Comparison of ENCODE assay signal across 8 mouse cellular contexts in genomic region chr8:83653662-83654017, GRCm38 (mm10). TPM values are rescaled to one million over a fixed set of nuclear protein-coding genes. Genes with fewer than 3 reads are reported as not detected.
DNase-seq lines count a peak whose midpoint lies in the region; ATAC-seq and TF ChIP-seq lines count a peak whose summit lies in the region.

No protein-coding gene starts in this region.

- WGBS in heart, embryonic 14.5 days, result 33% methylated on average over 10 of the region's 10 CpGs
- WGBS in heart, embryonic 16.5 days, result 29% methylated on average over 10 of the region's 10 CpGs
- 37% methylated on average over 10 of the region's 10 CpGs for WGBS in macrophage (ENCODE audit: missing documents)

- no peaks in the 10 kb centered on the region for H3K27me3 ChIP-seq in heart, embryonic 14.5 days (ENCODE audit: control insufficient read depth, insufficient read depth, low read length)
- 0 out of 2 replicates have a peak, but pooled peaks cover 3% of the 10 kb centered on the region for H3K27me3 ChIP-seq in G1E (ENCODE audit: insufficient read depth, low read length)
- H3K27me3 ChIP-seq in heart, embryonic 16.5 days (ENCODE audit: control insufficient read depth, insufficient read depth, low read length), result no peaks in the 10 kb centered on the region

- peaks cover 9 to 12% of the 10 kb centered on the region in 2 experiments for H3K4me1 ChIP-seq in heart, embryonic 14.5 days (ENCODE audit: control insufficient read depth in 2 of 2, insufficient read depth in 2 of 2, low read length in 2 of 2)
- peaks cover 24% of the 10 kb centered on the region for H3K4me1 ChIP-seq in G1E (ENCODE audit: insufficient read depth, low read depth, low read length)
- peaks cover 20% of the 10 kb centered on the region for H3K4me1 ChIP-seq in heart, embryonic 16.5 days (ENCODE audit: control insufficient read depth, insufficient read depth, low read length)

- ATAC-seq in heart, embryonic 14.5 days (ENCODE audit: insufficient number of reproducible peaks, insufficient read depth, low FRiP score, low read depth), result no peak
- ATAC-seq in G1E (ENCODE audit: extremely low read depth, insufficient number of reproducible peaks, low FRiP score, poor library complexity, severe bottlenecking), result no peak
- no peak for ATAC-seq in heart, embryonic 16.5 days (replicated peaks; ENCODE audit: extremely low read depth, insufficient read depth, low FRiP score)

- intact Hi-C loops in heart, postnatal 36 days (cut with DNase I), result no loop called here

- peak overlapping the region; percentile 95 to 98 for H3K4me3 ChIP-seq in heart, embryonic 14.5 days (ENCODE audit: control insufficient read depth in 1 of 2, insufficient read depth in 1 of 2, low read depth in 1 of 2, low read length in 2 of 2)
- H3K4me3 ChIP-seq in G1E (ENCODE audit: low read depth, low read length), result peak overlapping the region; percentile 86; the same call in 1 of the 2 replicates
- peak overlapping the region; percentile 92 for H3K4me3 ChIP-seq in heart, embryonic 16.5 days (ENCODE audit: low read length)
- H3K4me3 ChIP-seq in macrophage (ENCODE audit: inconsistent target), result peak overlapping the region; percentile 97

- peak overlapping the region; percentile 93 for H3K9ac ChIP-seq in heart, embryonic 14.5 days (ENCODE audit: low read length)
- H3K9ac ChIP-seq in heart, embryonic 16.5 days (ENCODE audit: low read length), result peak overlapping the region; percentile 96

- H3K9me3 ChIP-seq in heart, embryonic 14.5 days (ENCODE audit: control insufficient read depth, low read length), result no peaks in the 10 kb centered on the region
- H3K9me3 ChIP-seq in G1E (replicated peaks), result no peaks in the 10 kb centered on the region
- H3K9me3 ChIP-seq in heart, embryonic 16.5 days (replicated peaks; ENCODE audit: control insufficient read depth, low read length), result no peaks in the 10 kb centered on the region

- peaks cover 6% of the 10 kb centered on the region; the same call in 1 of the 2 replicates for H3K36me3 ChIP-seq in heart, embryonic 14.5 days (ENCODE audit: control insufficient read depth, insufficient read depth, low read length)
- H3K36me3 ChIP-seq in G1E (replicated peaks) (peaks cover 40% of the 10 kb centered on the region), macrophage (ENCODE audit: inconsistent target) (no peaks in the 10 kb centered on the region)
- H3K36me3 ChIP-seq in heart, embryonic 16.5 days (ENCODE audit: control insufficient read depth, insufficient read depth), result peaks cover 4% of the 10 kb centered on the region

- H3K27ac ChIP-seq in heart, embryonic 14.5 days (replicated peaks in 1 of 2; ENCODE audit: control insufficient read depth in 1 of 2, insufficient read depth in 1 of 2, low read depth in 2 of 2, low read length in 2 of 2), result peak overlapping the region; percentile 50 to 77; a peak in 3 of 4 replicates
- peak overlapping the region; percentile 80 for H3K27ac ChIP-seq in heart, embryonic 16.5 days (ENCODE audit: low read length)
- peak overlapping the region; percentile 70 for H3K27ac ChIP-seq in macrophage

- TF ChIP-seq CTCF in G1E (IDR thresholded peaks at IDR 0.05; ENCODE audit: low read depth, low read length), result no peak

- DNase-seq in heart, postnatal 36 days, result no peak
- DNase-seq in G1E (ENCODE audit: low spot score), result no peak
- no peak for DNase-seq in ovary, postnatal 14 days (ENCODE audit: low spot score)
- DNase-seq in thymus, postnatal 36 days, result no peak
- DNase-seq in retina, embryonic 14.5 days (ENCODE audit: low spot score), result no peak

- peak overlapping the region; percentile 74 for H3K4me2 ChIP-seq in heart, embryonic 14.5 days (ENCODE audit: low read length)
- H3K4me2 ChIP-seq in heart, embryonic 16.5 days (ENCODE audit: low read depth, low read length), result peak overlapping the region; percentile 94

- H3K79me2 ChIP-seq in macrophage (ENCODE audit: inconsistent target), result peaks cover 58% of the 10 kb centered on the region

RNA-seq across cellular contexts. Expression of gene Gipc1, which starts 1.2 kb away (rescaled TPM):
- polyA plus RNA-seq in heart, embryonic 14.5 days (2014; fragmentation: Nextera tagmentation; extraction: Ambion mirVana), result 133 and 139 TPM in 2 replicates
- total RNA-seq in heart, postnatal 36 days (2021), result 10 to 100 TPM; 25.2 to 28.3 TPM
- 27.7 and 37.7 TPM in 2 replicates for total RNA-seq in G1E (2014; fragmentation: Nextera tagmentation)
- total RNA-seq in G1E (2017), result 25.3 and 27.7 TPM in 2 replicates
- 65.3 and 78.0 TPM in 2 replicates for polyA plus RNA-seq in G1E (2012)
- polyA plus RNA-seq in heart, embryonic 16.5 days (2015; fragmentation: Nextera tagmentation; extraction: Ambion mirVana), result 135 and 146 TPM in 2 replicates
- 10 to 100 TPM in 22 of 26 experiments, 1 to 10 TPM in 4; 6.4 to 48.2 (median 23.5) TPM for total RNA-seq in macrophage (2018; cell fraction: chromatin; rRNA removed)
- 10 to 100 TPM; 48.5 to 83.3 (median 66.8) TPM for total RNA-seq in macrophage (2018; cell fraction: cytosol; rRNA removed)
- total RNA-seq in macrophage (2018; cell fraction: nucleus; rRNA removed), result 10 to 100 TPM; 18.3 to 59.7 (median 27.7) TPM
- polyA plus RNA-seq in macrophage (2018), result 61.6 to 92.5 TPM (median 64.4 TPM) in 3 replicates

RNA-seq across cellular contexts. Expression of gene Ptger1, which starts 12.8 kb away (rescaled TPM):
- 0.42 and 0.58 TPM in 2 replicates for polyA plus RNA-seq in heart, embryonic 14.5 days (2014; fragmentation: Nextera tagmentation; extraction: Ambion mirVana)
- total RNA-seq in heart, postnatal 36 days (2021), result under 1 TPM; 0.27 to 0.75 TPM
- total RNA-seq in G1E (2014; fragmentation: Nextera tagmentation) (1.1 TPM in 1 of 2 replicates, not detected in the other), G1E (2017) (1.6 and 1.8 TPM in 2 replicates)
- polyA plus RNA-seq in G1E (2012) (0.23 and 0.38 TPM in 2 replicates), macrophage (2018) (0.59 to 8.8 TPM (median 1.3 TPM) in 3 replicates)
- 0.43 and 0.69 TPM in 2 replicates for polyA plus RNA-seq in heart, embryonic 16.5 days (2015; fragmentation: Nextera tagmentation; extraction: Ambion mirVana)
- 1 to 10 TPM in 23 of 26 experiments, under 1 TPM in 3; 0.54 to 5.8 (median 2.1) TPM for total RNA-seq in macrophage (2018; cell fraction: chromatin; rRNA removed)
- total RNA-seq in macrophage (2018; cell fraction: cytosol; rRNA removed), result 1 to 10 TPM in 19 of 26 experiments, under 1 TPM in 7; 0.58 to 2.3 (median 1.4) TPM
- total RNA-seq in macrophage (2018; cell fraction: nucleus; rRNA removed), result 1 to 10 TPM in 21 of 26 experiments, under 1 TPM in 5; 0.59 to 4.5 (median 1.8) TPM

RNA-seq across cellular contexts. Expression of gene Pkn1, which starts 45.3 kb away (rescaled TPM):
- 19.5 and 22.7 TPM in 2 replicates for polyA plus RNA-seq in heart, embryonic 14.5 days (2014; fragmentation: Nextera tagmentation; extraction: Ambion mirVana)
- total RNA-seq in heart, postnatal 36 days (2021), result 10 to 100 TPM; 53.7 to 62.4 TPM
- total RNA-seq in G1E (2014; fragmentation: Nextera tagmentation) (104 and 109 TPM in 2 replicates), G1E (2017) (89.4 and 116 TPM in 2 replicates)
- polyA plus RNA-seq in G1E (2012) (150 and 153 TPM in 2 replicates), macrophage (2018) (76.4 to 110 TPM (median 109 TPM) in 3 replicates)
- 17.5 and 20.2 TPM in 2 replicates for polyA plus RNA-seq in heart, embryonic 16.5 days (2015; fragmentation: Nextera tagmentation; extraction: Ambion mirVana)
- 100 to 1,000 TPM; 197 to 855 (median 544) TPM for total RNA-seq in macrophage (2018; cell fraction: chromatin; rRNA removed)
- 100 to 1,000 TPM in 19 of 26 experiments, 10 to 100 TPM in 7; 81.1 to 165 (median 118) TPM for total RNA-seq in macrophage (2018; cell fraction: cytosol; rRNA removed)
- total RNA-seq in macrophage (2018; cell fraction: nucleus; rRNA removed), result 100 to 1,000 TPM; 156 to 497 (median 323) TPM

RNA-seq across cellular contexts. Expression of gene Dnajb1, which starts 45.6 kb away (rescaled TPM):
- 37.0 and 38.2 TPM in 2 replicates for polyA plus RNA-seq in heart, embryonic 14.5 days (2014; fragmentation: Nextera tagmentation; extraction: Ambion mirVana)
- total RNA-seq in heart, postnatal 36 days (2021), result 10 to 100 TPM; 10.7 to 16.0 TPM
- total RNA-seq in G1E (2014; fragmentation: Nextera tagmentation), result 44.4 and 44.8 TPM in 2 replicates
- 37.8 and 37.9 TPM in 2 replicates for total RNA-seq in G1E (2017)
- 36.0 and 42.1 TPM in 2 replicates for polyA plus RNA-seq in G1E (2012)
- polyA plus RNA-seq in heart, embryonic 16.5 days (2015; fragmentation: Nextera tagmentation; extraction: Ambion mirVana), result 47.8 and 49.3 TPM in 2 replicates
- 10 to 100 TPM in 1 of 26 experiments, 1 to 10 TPM in 25; 1.3 to 11.5 (median 5.2) TPM for total RNA-seq in macrophage (2018; cell fraction: chromatin; rRNA removed)
- total RNA-seq in macrophage (2018; cell fraction: cytosol; rRNA removed), result 10 to 100 TPM; 13.7 to 26.4 (median 19.9) TPM
- 10 to 100 TPM in 6 of 26 experiments, 1 to 10 TPM in 20; 3.9 to 13.8 (median 8.0) TPM for total RNA-seq in macrophage (2018; cell fraction: nucleus; rRNA removed)
- 13.5 to 19.5 TPM (median 18.1 TPM) in 3 replicates for polyA plus RNA-seq in macrophage (2018)

RNA-seq across cellular contexts. Expression of gene Tecr, which starts 45.9 kb away (rescaled TPM):
- 461 and 507 TPM in 2 replicates for polyA plus RNA-seq in heart, embryonic 14.5 days (2014; fragmentation: Nextera tagmentation; extraction: Ambion mirVana)
- total RNA-seq in heart, postnatal 36 days (2021), result 100 to 1,000 TPM; 431 to 554 TPM
- 305 and 398 TPM in 2 replicates for total RNA-seq in G1E (2014; fragmentation: Nextera tagmentation)
- 145 and 186 TPM in 2 replicates for total RNA-seq in G1E (2017)
- polyA plus RNA-seq in G1E (2012), result 168 and 216 TPM in 2 replicates
- 372 and 402 TPM in 2 replicates for polyA plus RNA-seq in heart, embryonic 16.5 days (2015; fragmentation: Nextera tagmentation; extraction: Ambion mirVana)
- total RNA-seq in macrophage (2018; cell fraction: chromatin; rRNA removed), result 100 to 1,000 TPM in 8 of 26 experiments, 10 to 100 TPM in 16, 1 to 10 TPM in 2; 6.4 to 139 (median 77.5) TPM
- 100 to 1,000 TPM; 112 to 179 (median 144) TPM for total RNA-seq in macrophage (2018; cell fraction: cytosol; rRNA removed)
- total RNA-seq in macrophage (2018; cell fraction: nucleus; rRNA removed), result 100 to 1,000 TPM in 13 of 26 experiments, 10 to 100 TPM in 13; 19.4 to 204 (median 102) TPM
- 128 to 166 TPM (median 160 TPM) in 3 replicates for polyA plus RNA-seq in macrophage (2018)
